Mouse (Mus musculus) testis, adult 2 months (tissue): ENCODE measurements around the gene Cxcl3. TPM values are rescaled to one million over a fixed set of nuclear protein-coding genes. Genes with fewer than 3 reads are reported as not detected.
"Not testable (repeated sequence)": the region's sequence is repeated elsewhere in the genome, so short reads cannot be mapped to it uniquely, and the experiment has no call there.

Experiments
- H3K27ac ChIP-seq: fragments of 200-500 bp; 2 replicates; pipeline ENCODE4 v1.5.1; 2012; ENCODE audit warnings: low read depth, low read length; ENCODE audit not compliant: control insufficient read depth, insufficient read depth
- H3K27me3 ChIP-seq: fragments of 200-500 bp; 2 replicates; pipeline ENCODE4 v1.6.1; 2012; ENCODE audit warnings: mild to moderate bottlenecking, low read length, moderate library complexity; ENCODE audit not compliant: control insufficient read depth, insufficient read depth
- H3K36me3 ChIP-seq: fragments of 200-500 bp; 2 replicates; pipeline ENCODE4 v1.6.1; 2012; ENCODE audit warnings: mild to moderate bottlenecking, low read length; ENCODE audit not compliant: control insufficient read depth, insufficient read depth
- H3K4me1 ChIP-seq: fragments of 200-500 bp; 2 replicates; pipeline ENCODE4 v1.6.1; 2012; ENCODE audit warnings: low read length; ENCODE audit not compliant: control insufficient read depth, insufficient read depth
- H3K4me3 ChIP-seq: fragments of 200-500 bp; 2 replicates; pipeline ENCODE4 v1.5.1; 2012; ENCODE audit warnings: low read depth, mild to moderate bottlenecking, low read length, moderate library complexity, mixed read lengths; ENCODE audit not compliant: control insufficient read depth
- CTCF ChIP-seq: fragments of 200-500 bp; IDR thresholded peaks from 2 replicates; pipeline ENCODE4 v1.5.1; 2012; ENCODE audit warnings: low read depth, mild to moderate bottlenecking, inconsistent platforms, low read length, moderate library complexity; ENCODE audit not compliant: control insufficient read depth, insufficient read depth, insufficient replicate concordance
- POLR2A ChIP-seq: fragments of 200-500 bp; IDR thresholded peaks from 2 replicates; pipeline ENCODE4 v1.6.1; 2012; ENCODE audit warnings: low read depth, mild to moderate bottlenecking, inconsistent platforms, low read length, moderate library complexity; ENCODE audit not compliant: control insufficient read depth
- polyA plus RNA-seq: library from polyadenylated mRNA; depleted of rRNA; stranded (reverse); fragments of >200 nt; gene quantifications from 2 replicates; pipeline ENCODE4 v1.2.3, GENCODE M21; 2012

Cxcl3 gene
- polyA plus RNA-seq, 1 experiment, result not detected

DNA sequence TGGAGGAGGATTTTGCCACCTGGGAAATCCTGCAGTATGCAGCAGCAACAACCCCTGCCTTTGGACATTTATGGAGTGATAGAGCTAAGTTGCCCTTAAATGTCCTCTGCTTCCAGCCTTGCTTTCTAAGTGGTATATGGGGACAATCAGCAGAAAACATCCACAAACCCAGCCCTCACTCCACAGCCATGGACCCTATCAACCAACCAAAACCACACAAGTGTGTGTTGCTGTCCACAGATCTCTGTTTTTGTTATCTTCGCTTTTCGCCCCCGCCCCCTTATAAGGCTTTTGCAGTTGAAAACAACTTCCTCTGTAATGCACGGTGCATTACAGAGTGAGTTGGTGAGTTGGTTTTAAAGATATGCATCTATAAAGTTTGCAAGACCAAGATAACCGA lies 10.3 kb upstream of the Cxcl3 start:
- Histone ChIP-seq H3K27me3 (no peaks in the 10 kb centered on the region), H3K4me3 (no peak overlapping the region), H3K36me3 (no peaks in the 10 kb centered on the region), H3K4me1 (peaks cover 9% of the 10 kb centered on the region), H3K27ac (no peak overlapping the region)
- TF ChIP-seq CTCF (no peak), POLR2A (no peak)

DNA sequence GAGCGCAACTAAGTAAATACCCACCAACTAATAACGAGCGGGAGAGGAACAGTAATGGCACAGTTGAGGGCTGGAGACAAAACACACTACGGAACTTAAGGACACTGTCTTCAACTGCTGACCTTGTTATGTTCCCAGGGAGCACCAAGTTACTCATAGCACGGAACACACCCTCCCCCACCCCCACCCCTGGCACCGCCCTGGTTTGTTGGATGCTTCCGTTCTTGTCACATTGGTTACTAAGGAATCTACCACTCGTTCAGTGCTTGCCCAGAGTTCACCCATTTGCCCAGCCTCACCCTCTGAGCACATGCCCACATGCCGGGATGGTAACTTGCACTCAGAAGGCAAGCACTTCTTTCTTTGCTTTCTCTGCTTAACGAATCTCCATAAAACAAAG lies 8.3 kb upstream of the Cxcl3 start:
- H3K36me3 ChIP-seq, result no peaks in the 10 kb centered on the region
- TF ChIP-seq CTCF, result no peak
- no peak for TF ChIP-seq POLR2A
- H3K27ac ChIP-seq, result no peak overlapping the region
- H3K4me1 ChIP-seq, result peaks cover 6% of the 10 kb centered on the region
- no peak overlapping the region for H3K4me3 ChIP-seq
- no peaks in the 10 kb centered on the region for H3K27me3 ChIP-seq

GRCm38 (mm10) chr5:90778856-90779255 lies 7.0 kb upstream of the Cxcl3 start:
- H3K27me3 ChIP-seq, result no peaks in the 10 kb centered on the region
- TF ChIP-seq POLR2A (no peak), CTCF (no peak)
- H3K4me1 ChIP-seq, result peaks cover 3% of the 10 kb centered on the region
- H3K36me3 ChIP-seq, result no peaks in the 10 kb centered on the region
- H3K4me3 ChIP-seq, result no peak overlapping the region
- H3K27ac ChIP-seq, result no peak overlapping the region

DNA sequence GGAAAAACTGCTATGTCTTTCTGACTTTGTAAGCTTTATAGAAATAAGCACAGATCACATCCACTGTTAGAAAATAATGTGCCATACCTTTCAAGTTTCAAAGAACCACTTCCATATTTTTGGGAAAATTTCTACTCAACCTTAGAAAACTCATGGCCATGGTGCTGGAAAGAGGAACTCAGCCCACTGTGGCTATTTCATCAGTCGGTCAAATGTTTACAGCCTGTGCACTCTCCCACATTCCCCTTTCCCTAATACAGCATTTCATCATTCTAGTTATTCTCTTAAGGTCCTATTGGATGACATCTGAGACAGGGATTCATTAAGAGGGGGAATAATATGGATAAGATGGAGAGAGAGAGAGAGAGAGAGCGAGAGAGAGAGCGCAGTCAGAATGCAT lies 2.2 kb upstream of the Cxcl3 start:
- H3K27me3 ChIP-seq, result no peaks in the 10 kb centered on the region
- peaks cover 7% of the 10 kb centered on the region for H3K4me1 ChIP-seq
- TF ChIP-seq POLR2A (no peak), CTCF (no peak)
- no peak overlapping the region for H3K27ac ChIP-seq
- no peak overlapping the region for H3K4me3 ChIP-seq
- H3K36me3 ChIP-seq, result no peaks in the 10 kb centered on the region

DNA sequence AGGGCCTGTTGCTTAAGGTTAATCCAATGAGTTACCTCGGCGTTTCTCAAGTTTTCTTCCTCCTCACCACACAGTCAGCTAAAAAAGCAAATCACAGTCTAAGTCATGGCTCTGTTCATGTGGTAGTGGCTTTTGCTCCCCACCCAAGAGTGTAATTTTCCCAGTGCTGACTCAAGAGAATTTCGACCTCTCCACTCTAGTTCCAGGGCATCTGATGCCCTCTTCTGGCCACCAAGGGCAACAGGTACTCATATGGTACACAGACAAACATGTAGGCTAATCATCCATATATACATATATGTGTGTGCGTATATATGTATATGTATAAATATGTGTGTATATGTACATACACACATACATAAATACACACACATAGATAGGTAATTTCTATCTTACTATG lies 2.2 kb downstream of the Cxcl3 start:
- TF ChIP-seq CTCF, result no peak
- no peak for TF ChIP-seq POLR2A
- no peak overlapping the region for H3K27ac ChIP-seq
- no peaks in the 10 kb centered on the region for H3K36me3 ChIP-seq
- H3K4me3 ChIP-seq, result no peak overlapping the region
- no peaks in the 10 kb centered on the region for H3K27me3 ChIP-seq
- H3K4me1 ChIP-seq, result peaks cover 12% of the 10 kb centered on the region

GRCm38 (mm10) chr5:90789306-90790073 lies 3.6 kb downstream of the Cxcl3 start:
- Histone ChIP-seq H3K27ac (no peak overlapping the region), H3K27me3 (no peaks in the 10 kb centered on the region), H3K4me1 (peaks cover 12% of the 10 kb centered on the region), H3K36me3 (no peaks in the 10 kb centered on the region), H3K4me3 (no peak overlapping the region)
- TF ChIP-seq CTCF (no peak), POLR2A (no peak)

- Histone ChIP-seq H3K27me3 (no peaks in the 10 kb centered on the region), H3K27ac (no peak overlapping the region), H3K4me1 (peaks cover 12% of the 10 kb centered on the region), H3K36me3 (no peaks in the 10 kb centered on the region), H3K4me3 (no peak overlapping the region)
- TF ChIP-seq CTCF, result no peak
- TF ChIP-seq POLR2A, result no peak
These were observed 4.2 kb downstream of the Cxcl3 start for GRCm38 (mm10) chr5:90790074-90790502.

DNA sequence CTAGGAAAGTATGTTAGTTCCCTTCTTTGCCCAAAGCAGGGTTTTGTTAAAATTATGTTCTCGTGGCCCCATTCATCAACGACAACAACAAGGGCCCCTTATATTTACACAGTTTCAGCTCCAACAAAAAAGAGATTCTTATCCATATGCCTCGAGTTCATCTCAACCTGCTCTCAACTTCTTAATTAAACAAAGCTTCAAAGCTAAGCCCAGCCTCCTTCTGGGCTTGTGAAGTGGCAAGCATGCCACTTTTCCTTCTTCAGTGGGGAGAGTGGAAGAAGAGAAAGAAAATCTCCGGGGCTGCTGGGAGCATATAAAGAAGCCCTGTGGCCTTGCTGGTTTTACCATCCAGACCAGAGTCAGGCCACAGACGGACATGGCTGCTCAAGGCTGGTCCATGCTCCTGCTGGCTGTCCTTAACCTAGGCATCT lies 8.3 kb downstream of the Cxcl3 start, which contains the start of gene Cxcl15:
TSS of gene Cxcl15 (plus strand) at position 340 of the 431 bp plus-strand sequence.
- no peaks in the 10 kb centered on the region for H3K27me3 ChIP-seq
- H3K27ac ChIP-seq, result no peak within 1 kb of the TSS
- peaks cover 5% of the 10 kb centered on the region for H3K4me1 ChIP-seq
- no peak within 1 kb of the TSS for H3K4me3 ChIP-seq
- no peak for TF ChIP-seq POLR2A
- TF ChIP-seq CTCF, result no peak
- H3K36me3 ChIP-seq, result no peaks in the 10 kb centered on the region

GRCm38 (mm10) chr5:90795392-90795791 lies 9.5 kb downstream of the Cxcl3 start:
- not testable (repeated sequence) for H3K4me1 ChIP-seq, H3K4me3 ChIP-seq, H3K27ac ChIP-seq, H3K36me3 ChIP-seq, H3K27me3 ChIP-seq
